Mouse (Mus musculus): Measurements from ENCODE around the gene Thrb.

The Thrb gene

GRCm38 (mm10) chr14:18029181-18029932, 369.3 kb downstream of the Thrb start:
- in situ Hi-C loops (cut with MboI, MseI), result no loop called here

GRCm38 (mm10) chr14:18031941-18032340, 371.9 kb downstream of the Thrb start:
- in situ Hi-C loops (cut with MboI, MseI), result no loop called here

- in situ Hi-C loops (cut with MboI, MseI), result no loop called here
Measured at GRCm38 (mm10) chr14:18036573-18036972, 376.5 kb downstream of the Thrb start.

GRCm38 (mm10) chr14:18062082-18062772, 402.2 kb downstream of the Thrb start:
- in situ Hi-C loops (cut with MboI, MseI), result no loop called here

Measured in T-helper 1 cell (primary cell).